Mouse (Mus musculus): ENCODE measurements around the gene Prss50. TPM values are rescaled to one million over a fixed set of nuclear protein-coding genes. Genes with fewer than 3 reads are reported as not detected.

Prss50 gene
- polyA plus RNA-seq, 1 experiment from 2014 or later = 0.35 TPM

- ATAC-seq = no peak
- Histone ChIP-seq H3K27ac (ENCODE audit: low read depth, low read length) (no peak overlapping the region), H3K27me3 (replicated peaks; ENCODE audit: control insufficient read depth, insufficient read depth, low read length) (no peaks in the 10 kb centered on the region), H3K9ac (ENCODE audit: low read depth, low read length) (no peak overlapping the region), H3K9me3 (ENCODE audit: control insufficient read depth) (no peaks in the 10 kb centered on the region), H3K36me3 (ENCODE audit: control insufficient read depth, insufficient read depth) (peaks cover 56% of the 10 kb centered on the region; the same call in 1 of the 2 replicates), H3K4me1 (replicated peaks; ENCODE audit: control insufficient read depth, insufficient read depth, low read length) (peaks cover 3% of the 10 kb centered on the region; the same call in 1 of the 2 replicates), H3K4me3 (ENCODE audit: low read depth, low read length) (no peak overlapping the region), H3K4me2 (replicated peaks; ENCODE audit: low read depth) (no peak overlapping the region)
- no peak for TF ChIP-seq CTCF (IDR thresholded peaks at IDR 0.05; ENCODE audit: low read depth)
- 83% methylated on average over 10 of the region's 10 CpGs for WGBS
Observed at GRCm38 (mm10) chr9:110893429-110893828, 35.7 kb downstream of the Prss50 start.

- TF ChIP-seq CTCF (IDR thresholded peaks at IDR 0.05; ENCODE audit: low read depth) = 0 out of 2 replicates have a peak, but pooled peaks have one; percentile 21
- Histone ChIP-seq H3K9ac (ENCODE audit: low read depth, low read length) (no peak overlapping the region), H3K36me3 (ENCODE audit: control insufficient read depth, insufficient read depth) (peaks cover 67% of the 10 kb centered on the region; the same call in 1 of the 2 replicates), H3K27me3 (replicated peaks; ENCODE audit: control insufficient read depth, insufficient read depth, low read length) (no peaks in the 10 kb centered on the region), H3K4me2 (replicated peaks; ENCODE audit: low read depth) (no peak overlapping the region), H3K4me1 (replicated peaks; ENCODE audit: control insufficient read depth, insufficient read depth, low read length) (peaks cover under 1% of the 10 kb centered on the region; the same call in 1 of the 2 replicates), H3K4me3 (ENCODE audit: low read depth, low read length) (no peak overlapping the region), H3K27ac (ENCODE audit: low read depth, low read length) (no peak overlapping the region), H3K9me3 (ENCODE audit: control insufficient read depth) (no peaks in the 10 kb centered on the region)
- 49% methylated on average over 5 of the region's 5 CpGs for WGBS
- ATAC-seq = no peak
Observed at GRCm38 (mm10) chr9:110895507-110895906, 37.7 kb downstream of the Prss50 start.

GRCm38 (mm10) chr9:110895994-110896393 lies 38.2 kb downstream of the Prss50 start:
- H3K4me3 ChIP-seq (ENCODE audit: low read depth, low read length) = no peak overlapping the region
- no peak for ATAC-seq
- WGBS = 47% methylated on average over 7 of the region's 7 CpGs

GRCm38 (mm10) chr9:110896595-110896994 lies 38.8 kb downstream of the Prss50 start:
- no peak overlapping the region for H3K4me3 ChIP-seq (ENCODE audit: low read depth, low read length)
- no peak for ATAC-seq
- 23% methylated on average over 6 of the region's 6 CpGs for WGBS
- H3K4me2 ChIP-seq (replicated peaks; ENCODE audit: low read depth) = no peak overlapping the region
- H3K27me3 ChIP-seq (replicated peaks; ENCODE audit: control insufficient read depth, insufficient read depth, low read length) = no peaks in the 10 kb centered on the region
- H3K36me3 ChIP-seq (ENCODE audit: control insufficient read depth, insufficient read depth) = peaks cover 57% of the 10 kb centered on the region; the same call in 1 of the 2 replicates
- H3K27ac ChIP-seq (ENCODE audit: low read depth, low read length) = no peak overlapping the region
- no peaks in the 10 kb centered on the region for H3K9me3 ChIP-seq (ENCODE audit: control insufficient read depth)
- TF ChIP-seq CTCF (IDR thresholded peaks at IDR 0.05; ENCODE audit: low read depth) = no peak
- no peak overlapping the region for H3K9ac ChIP-seq (ENCODE audit: low read depth, low read length)
- no peaks in the 10 kb centered on the region for H3K4me1 ChIP-seq (replicated peaks; ENCODE audit: control insufficient read depth, insufficient read depth, low read length)

More at GRCm38 (mm10) chr9:110895994-110896393, 38.2 kb downstream of the Prss50 start:
- Histone ChIP-seq H3K4me1 (replicated peaks; ENCODE audit: control insufficient read depth, insufficient read depth, low read length) (no peaks in the 10 kb centered on the region), H3K27ac (ENCODE audit: low read depth, low read length) (no peak overlapping the region), H3K27me3 (replicated peaks; ENCODE audit: control insufficient read depth, insufficient read depth, low read length) (no peaks in the 10 kb centered on the region), H3K9me3 (ENCODE audit: control insufficient read depth) (no peaks in the 10 kb centered on the region), H3K9ac (ENCODE audit: low read depth, low read length) (no peak overlapping the region), H3K36me3 (ENCODE audit: control insufficient read depth, insufficient read depth) (peaks cover 63% of the 10 kb centered on the region; the same call in 1 of the 2 replicates), H3K4me2 (replicated peaks; ENCODE audit: low read depth) (no peak overlapping the region)
- TF ChIP-seq CTCF (IDR thresholded peaks at IDR 0.05; ENCODE audit: low read depth) = no peak

GRCm38 (mm10) chr9:110899451-110900008 lies 41.8 kb downstream of the Prss50 start:
- Histone ChIP-seq H3K27me3 (replicated peaks; ENCODE audit: control insufficient read depth, insufficient read depth, low read length) (no peaks in the 10 kb centered on the region), H3K4me1 (replicated peaks; ENCODE audit: control insufficient read depth, insufficient read depth, low read length) (no peaks in the 10 kb centered on the region), H3K9me3 (ENCODE audit: control insufficient read depth) (no peaks in the 10 kb centered on the region), H3K4me2 (replicated peaks; ENCODE audit: low read depth) (no peak overlapping the region), H3K36me3 (ENCODE audit: control insufficient read depth, insufficient read depth) (peaks cover 36% of the 10 kb centered on the region; the same call in 1 of the 2 replicates), H3K9ac (ENCODE audit: low read depth, low read length) (no peak overlapping the region), H3K27ac (ENCODE audit: low read depth, low read length) (no peak overlapping the region), H3K4me3 (ENCODE audit: low read depth, low read length) (no peak overlapping the region)
- 66% methylated on average over 10 of the region's 10 CpGs for WGBS
- ATAC-seq = no peak
- TF ChIP-seq CTCF (IDR thresholded peaks at IDR 0.05; ENCODE audit: low read depth) = no peak

- Histone ChIP-seq H3K36me3 (ENCODE audit: control insufficient read depth, insufficient read depth) (peaks cover 28% of the 10 kb centered on the region; the same call in 1 of the 2 replicates), H3K27me3 (replicated peaks; ENCODE audit: control insufficient read depth, insufficient read depth, low read length) (no peaks in the 10 kb centered on the region), H3K4me2 (replicated peaks; ENCODE audit: low read depth) (no peak overlapping the region), H3K9me3 (ENCODE audit: control insufficient read depth) (no peaks in the 10 kb centered on the region), H3K4me3 (ENCODE audit: low read depth, low read length) (no peak overlapping the region), H3K4me1 (replicated peaks; ENCODE audit: control insufficient read depth, insufficient read depth, low read length) (no peaks in the 10 kb centered on the region), H3K9ac (ENCODE audit: low read depth, low read length) (no peak overlapping the region), H3K27ac (ENCODE audit: low read depth, low read length) (no peak overlapping the region)
- no peak for ATAC-seq
- 90% methylated on average over 6 of the region's 6 CpGs for WGBS
- no peak for TF ChIP-seq CTCF (IDR thresholded peaks at IDR 0.05; ENCODE audit: low read depth)
Observed at GRCm38 (mm10) chr9:110901204-110901603, 43.4 kb downstream of the Prss50 start.
